Mouse (Mus musculus): ENCODE results near the gene B4galt5. TPM values are rescaled to one million over a fixed set of nuclear protein-coding genes. Genes with fewer than 3 reads are reported as not detected.

B4galt5 gene
- polyA plus RNA-seq, 2 experiments: 2.3 TPM

DNA sequence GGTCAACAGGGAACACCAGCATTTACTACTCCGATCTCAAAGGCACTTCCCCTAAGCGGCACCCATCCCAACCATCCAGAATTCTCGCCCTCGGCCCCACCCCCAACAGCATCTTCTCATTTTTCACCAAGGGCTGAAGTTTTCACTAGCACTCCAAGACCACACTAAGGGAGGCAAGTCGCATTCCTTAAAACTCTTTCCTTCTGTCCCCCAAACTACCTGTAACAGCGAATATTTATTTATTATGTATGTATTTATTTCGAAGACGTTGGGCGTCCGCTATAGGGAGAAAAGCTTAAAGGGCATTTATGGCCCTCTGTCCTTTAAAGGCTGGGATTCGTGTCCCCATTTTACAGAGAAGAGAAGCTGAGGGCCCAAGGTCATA, 1.0 kb downstream of the B4galt5 start:
- no peak for TF ChIP-seq EP300 (IDR thresholded peaks at IDR 0.05; ENCODE audit: low read depth)
- TF ChIP-seq CTCF (IDR thresholded peaks at IDR 0.05; ENCODE audit: low read depth): no peak
- DNase-seq (ENCODE audit: low read depth in 3 of 3, low spot score in 3 of 3): no peak
- H3K27ac ChIP-seq: no peak overlapping the region

DNA sequence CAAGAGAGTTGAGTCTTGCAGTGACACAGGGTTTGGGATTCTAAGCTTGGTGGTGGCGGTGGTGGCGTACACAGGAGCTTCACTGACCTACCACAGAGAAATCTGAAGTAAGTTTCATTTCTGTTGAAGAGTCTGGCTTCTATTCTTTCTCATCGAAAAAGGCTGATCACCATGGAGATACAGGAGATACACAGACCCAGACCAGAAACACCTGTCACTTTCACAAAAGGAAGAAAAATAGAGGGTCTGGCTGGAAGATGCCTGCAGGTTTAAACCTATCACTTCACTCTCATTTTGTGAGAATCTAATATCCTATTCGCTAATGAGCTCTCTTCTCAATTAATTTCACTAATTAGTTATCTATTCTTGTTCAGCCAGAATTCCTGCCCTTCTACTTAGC, 1.6 kb downstream of the B4galt5 start:
- Histone ChIP-seq H3K9ac (replicated peaks) (no peak overlapping the region), H3K36me3 (replicated peaks; ENCODE audit: control insufficient read depth, insufficient read depth, low read depth) (no peaks in the 10 kb centered on the region), H3K4me1 (replicated peaks; ENCODE audit: control insufficient read depth in 2 of 2, insufficient read depth in 2 of 2, low read length in 1 of 2) (peaks cover 37 to 70% of the 10 kb centered on the region in 2 experiments), H3K27me3 (ENCODE audit: control insufficient read depth, insufficient read depth, low read length) (peaks cover 49% of the 10 kb centered on the region), H3K4me2 (ENCODE audit: low read depth) (peak overlapping the region; percentile 93), H3K9me3 (ENCODE audit: control insufficient read depth, low read length) (no peaks in the 10 kb centered on the region), H3K4me3 (ENCODE audit: insufficient read depth in 1 of 2, low read depth in 2 of 2, low read length in 2 of 2) (peak overlapping the region in 1 of 2 experiments; percentile 79; a peak in 2 of 4 replicates), H3K27ac (no peak overlapping the region)
- ATAC-seq (ENCODE audit: insufficient read depth): no peak
- DNase-seq (ENCODE audit: low read depth in 3 of 3, low spot score in 3 of 3): no peak
- WGBS (ENCODE audit: insufficient replicate concordance): 75% methylated on average over 4 of the region's 4 CpGs
- TF ChIP-seq CTCF (IDR thresholded peaks at IDR 0.05; ENCODE audit: low read depth) (no peak), EP300 (IDR thresholded peaks at IDR 0.05; ENCODE audit: low read depth) (no peak)

More for the DNA sequence above, 1.0 kb downstream of the B4galt5 start:
- WGBS (ENCODE audit: insufficient replicate concordance): 10% methylated on average over 11 of the region's 11 CpGs
- Histone ChIP-seq H3K9me3 (ENCODE audit: control insufficient read depth, low read length) (no peaks in the 10 kb centered on the region), H3K27me3 (ENCODE audit: control insufficient read depth, insufficient read depth, low read length) (peaks cover 49% of the 10 kb centered on the region), H3K4me2 (ENCODE audit: low read depth) (peak overlapping the region; percentile 93), H3K4me1 (replicated peaks; ENCODE audit: control insufficient read depth in 2 of 2, insufficient read depth in 2 of 2, low read length in 1 of 2) (peaks cover 34 to 65% of the 10 kb centered on the region in 2 experiments), H3K36me3 (replicated peaks; ENCODE audit: control insufficient read depth, insufficient read depth, low read depth) (no peaks in the 10 kb centered on the region), H3K9ac (replicated peaks) (peak overlapping the region; percentile 75), H3K4me3 (ENCODE audit: insufficient read depth in 1 of 2, low read depth in 2 of 2, low read length in 2 of 2) (peak overlapping the region; percentile 79 to 80)
- no peak for ATAC-seq (ENCODE audit: insufficient read depth)

DNA sequence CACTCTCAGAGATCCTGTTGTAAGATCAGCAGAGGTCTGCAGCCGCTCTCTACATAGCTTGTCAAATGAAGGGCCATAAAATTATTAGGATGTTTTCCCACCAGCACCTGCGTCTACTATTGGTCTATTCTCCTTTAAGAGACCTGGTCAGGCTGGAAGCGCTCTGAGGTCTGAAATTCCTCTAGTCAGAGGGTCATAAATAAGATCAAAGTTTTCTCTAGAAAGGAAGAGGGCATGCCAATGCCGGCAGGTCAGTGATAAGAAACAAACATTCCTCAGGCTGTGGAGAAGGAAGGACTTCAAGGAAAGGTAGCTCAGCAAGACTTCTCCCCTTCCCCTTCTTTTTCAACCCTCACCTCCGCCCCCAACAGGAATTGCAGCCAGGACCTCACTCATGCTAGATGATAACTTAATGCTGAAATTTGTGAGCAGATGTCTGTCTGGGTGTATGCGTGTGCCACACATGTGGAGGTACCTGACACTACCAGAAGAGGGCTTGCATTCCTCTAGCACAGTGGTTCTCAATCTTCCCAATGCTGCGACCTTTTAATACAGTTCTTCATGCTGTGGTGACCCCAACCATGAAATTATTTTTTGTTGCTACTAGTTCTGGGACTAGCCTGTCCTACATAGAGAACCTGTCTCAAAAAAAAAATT, 3.3 kb downstream of the B4galt5 start:
- ATAC-seq (ENCODE audit: insufficient read depth): no peak
- Histone ChIP-seq H3K9ac (replicated peaks) (no peak overlapping the region), H3K4me1 (replicated peaks; ENCODE audit: control insufficient read depth in 2 of 2, insufficient read depth in 2 of 2, low read length in 1 of 2) (peaks cover 41 to 69% of the 10 kb centered on the region in 2 experiments), H3K9me3 (ENCODE audit: control insufficient read depth, low read length) (no peaks in the 10 kb centered on the region), H3K27me3 (ENCODE audit: control insufficient read depth, insufficient read depth, low read length) (peaks cover 39% of the 10 kb centered on the region), H3K36me3 (replicated peaks; ENCODE audit: control insufficient read depth, insufficient read depth, low read depth) (no peaks in the 10 kb centered on the region), H3K4me3 (ENCODE audit: insufficient read depth in 1 of 2, low read depth in 2 of 2, low read length in 2 of 2) (no peak overlapping the region), H3K4me2 (ENCODE audit: low read depth) (peak overlapping the region; percentile 9; the same call in 1 of the 2 replicates), H3K27ac (no peak overlapping the region)
- 34% methylated on average over 7 of the region's 7 CpGs for WGBS (ENCODE audit: insufficient replicate concordance)
- TF ChIP-seq CTCF (IDR thresholded peaks at IDR 0.05; ENCODE audit: low read depth): peak; percentile 43
- no peak for TF ChIP-seq EP300 (IDR thresholded peaks at IDR 0.05; ENCODE audit: low read depth)
- DNase-seq (ENCODE audit: low read depth in 3 of 3, low spot score in 3 of 3): no peak

DNA sequence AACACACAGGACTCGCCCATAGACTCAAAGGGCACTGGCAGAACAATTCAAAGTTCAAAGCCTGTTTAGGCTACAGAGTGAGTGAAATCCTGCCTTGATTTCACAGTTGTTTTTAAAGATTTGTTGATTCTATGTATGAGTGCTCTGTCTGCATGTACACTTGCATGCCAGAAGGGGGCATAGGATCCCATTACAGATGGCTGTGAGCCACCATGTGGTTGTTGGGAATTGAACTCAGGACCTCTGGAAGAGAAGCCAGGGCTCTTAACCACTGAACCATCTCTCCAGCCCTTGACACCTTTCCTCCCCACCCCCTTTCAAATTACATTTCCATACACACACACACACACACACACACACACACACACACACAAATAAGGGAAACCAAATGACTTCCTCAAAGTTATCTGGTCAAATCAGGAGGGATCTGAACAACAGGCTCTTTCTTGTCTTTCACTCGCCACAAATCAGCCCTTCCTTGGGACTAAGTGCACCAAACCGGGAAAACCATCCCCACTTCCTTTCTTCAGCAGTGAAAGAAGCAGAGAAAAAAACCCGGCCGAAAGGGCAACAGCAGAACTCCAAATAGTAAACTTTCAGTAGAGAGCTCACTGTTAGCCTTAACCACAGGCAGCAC, 4.0 kb downstream of the B4galt5 start:
- ATAC-seq (ENCODE audit: insufficient read depth): no peak
- Histone ChIP-seq H3K4me2 (ENCODE audit: low read depth) (peak overlapping the region; percentile 74), H3K4me1 (replicated peaks; ENCODE audit: control insufficient read depth in 2 of 2, insufficient read depth in 2 of 2, low read length in 1 of 2) (peaks cover 40 to 63% of the 10 kb centered on the region in 2 experiments), H3K27ac (no peak overlapping the region), H3K9me3 (ENCODE audit: control insufficient read depth, low read length) (no peaks in the 10 kb centered on the region), H3K9ac (replicated peaks) (no peak overlapping the region), H3K36me3 (replicated peaks; ENCODE audit: control insufficient read depth, insufficient read depth, low read depth) (no peaks in the 10 kb centered on the region), H3K4me3 (ENCODE audit: insufficient read depth in 1 of 2, low read depth in 2 of 2, low read length in 2 of 2) (no peak overlapping the region; a peak in 1 of 4 replicates), H3K27me3 (ENCODE audit: control insufficient read depth, insufficient read depth, low read length) (peaks cover 33% of the 10 kb centered on the region)
- TF ChIP-seq CTCF (IDR thresholded peaks at IDR 0.05; ENCODE audit: low read depth) (peak; percentile 69), EP300 (IDR thresholded peaks at IDR 0.05; ENCODE audit: low read depth) (no peak)
- DNase-seq (ENCODE audit: low read depth in 3 of 3, low spot score in 3 of 3): no peak
- 14% methylated on average over 5 of the region's 5 CpGs for WGBS (ENCODE audit: insufficient replicate concordance)
